Mouse (Mus musculus) cerebellum, postnatal 25 days (tissue): ENCODE data around the gene Vgll4.

Experiments
- DNase-seq, 2 experiments: peaks; one replicate each; pipeline ENCODE4 v3.0.0; 2021; ENCODE audit warnings: mixed read lengths in 2 of 2

The Vgll4 gene

GRCm38 (mm10) chr6:114969213-114970120 is at the start of gene Vgll4:
Gene Vgll4, minus strand, starts transcription at chr6:114969994.
- peak; percentile 75 to 81 for DNase-seq

- DNase-seq = no peak
Measured at GRCm38 (mm10) chr6:115015461-115015860, 45.7 kb upstream of the Vgll4 start.

GRCm38 (mm10) chr6:115013574-115013973 is 43.8 kb upstream of the Vgll4 start:
- DNase-seq = no peak

GRCm38 (mm10) chr6:115011792-115012191 is 42.0 kb upstream of the Vgll4 start:
- DNase-seq = no peak

- DNase-seq = no peak
Measured at GRCm38 (mm10) chr6:115010815-115011214, 41.0 kb upstream of the Vgll4 start.

- DNase-seq = no peak
Measured at GRCm38 (mm10) chr6:115010304-115010703, 40.5 kb upstream of the Vgll4 start.

GRCm38 (mm10) chr6:115007728-115008127 is 37.9 kb upstream of the Vgll4 start:
- DNase-seq = peak; percentile 87 to 90

- DNase-seq = peak in 1 of 2 experiments; percentile 7
Measured at GRCm38 (mm10) chr6:115006948-115007347, 37.2 kb upstream of the Vgll4 start.

- DNase-seq = no peak
Measured at GRCm38 (mm10) chr6:115006065-115006464, 36.3 kb upstream of the Vgll4 start.

GRCm38 (mm10) chr6:115005351-115005890 is 35.6 kb upstream of the Vgll4 start:
- DNase-seq = peak; percentile 74 to 83

- peak; percentile 61 to 70 for DNase-seq
Measured at GRCm38 (mm10) chr6:115004636-115005035, 34.8 kb upstream of the Vgll4 start.

- DNase-seq = no peak
Measured at GRCm38 (mm10) chr6:114998374-114999031, 28.7 kb upstream of the Vgll4 start.

GRCm38 (mm10) chr6:114997471-114997870 is 27.7 kb upstream of the Vgll4 start:
- no peak for DNase-seq

GRCm38 (mm10) chr6:114996910-114997309 is 27.1 kb upstream of the Vgll4 start:
- no peak for DNase-seq

GRCm38 (mm10) chr6:114994079-114994478 is 24.3 kb upstream of the Vgll4 start:
- DNase-seq = no peak

GRCm38 (mm10) chr6:114993659-114994058 is 23.9 kb upstream of the Vgll4 start:
- no peak for DNase-seq

GRCm38 (mm10) chr6:114991909-114992308 is 22.1 kb upstream of the Vgll4 start:
- no peak for DNase-seq

- no peak for DNase-seq
Measured at GRCm38 (mm10) chr6:114988619-114988980, 18.8 kb upstream of the Vgll4 start.

- no peak for DNase-seq
Measured at GRCm38 (mm10) chr6:114987966-114988618, 18.3 kb upstream of the Vgll4 start.

GRCm38 (mm10) chr6:114982671-114983070 is 12.9 kb upstream of the Vgll4 start:
- no peak for DNase-seq

GRCm38 (mm10) chr6:114979715-114980114 is 9.9 kb upstream of the Vgll4 start:
- DNase-seq = no peak

GRCm38 (mm10) chr6:114976915-114977419 is 7.2 kb upstream of the Vgll4 start:
- DNase-seq = no peak

- no peak for DNase-seq
Measured at GRCm38 (mm10) chr6:114974331-114974730, 4.5 kb upstream of the Vgll4 start.
